Mouse (Mus musculus): ENCODE results near the gene B4galt5.

- TF ChIP-seq CTCF (IDR thresholded peaks at IDR 0.05; ENCODE audit: low read depth, low read length) (no peak), POLR2A (IDR thresholded peaks at IDR 0.05; ENCODE audit: insufficient read depth, low read length) (no peak), EP300 (IDR thresholded peaks at IDR 0.05; ENCODE audit: insufficient read depth, low read depth, low read length) (no peak)
Measured at GRCm38 (mm10) chr2:167294216-167294615, 54.8 kb downstream of the B4galt5 start.

Measured in ES-Bruce4 (cell line).